Mouse (Mus musculus) midbrain, embryonic 10.5 days (tissue): ENCODE results near the gene 1700029P11Rik. TPM values are rescaled to one million over a fixed set of nuclear protein-coding genes. Genes with fewer than 3 reads are reported as not detected.
A peak's percentile ranks its signal among the peaks of the same experiment; 100 is the strongest.
"Not testable (repeated sequence)": the region's sequence is repeated elsewhere in the genome, so short reads cannot be mapped to it uniquely, and the experiment has no call there.

ENCODE experiments used
- DNase-seq: peaks from one replicate; pipeline ENCODE4 v3.0.0-alpha.2; 2017; ENCODE audit warnings: low spot score
- H3K27ac ChIP-seq: fragments of 300-500 bp; sonication (generic); replicated peaks from 2 replicates; pipeline ENCODE4 v1.5.1; 2016; ENCODE audit warnings: mild to moderate bottlenecking
- H3K27me3 ChIP-seq: fragments of 300-500 bp; sonication (generic); 2 replicates; pipeline ENCODE4 v1.6.1; 2016; ENCODE audit warnings: low read depth, mild to moderate bottlenecking; ENCODE audit not compliant: poor library complexity, severe bottlenecking
- H3K36me3 ChIP-seq: fragments of 300-500 bp; sonication (generic); 2 replicates; pipeline ENCODE4 v1.6.1; 2016; ENCODE audit warnings: mild to moderate bottlenecking, moderate library complexity
- H3K4me1 ChIP-seq: fragments of 300-500 bp; sonication (generic); 2 replicates; pipeline ENCODE4 v1.6.1; 2016
- H3K4me3 ChIP-seq: fragments of 300-500 bp; sonication (generic); 2 replicates; pipeline ENCODE4 v1.5.1; 2016; ENCODE audit warnings: mild to moderate bottlenecking, moderate library complexity
- H3K9me3 ChIP-seq: fragments of 300-500 bp; sonication (generic); replicated peaks from 2 replicates; pipeline ENCODE4 v1.6.1; 2016; ENCODE audit warnings: mild to moderate bottlenecking
- WGBS: fragments of 180-500 bp; shearing (Covaris S2); methylation state at CpG from one replicate; pipeline ENCODE4 v1.1.7; 2016; 5-methylcytosine and 5-hydroxymethylcytosine counted together
- polyA plus RNA-seq: library from polyadenylated mRNA; unstranded; fragments of >200 nt; fragmentation: Nextera tagmentation; extraction: Ambion mirVana; gene quantifications from 2 replicates; pipeline ENCODE4 v1.2.1, GENCODE M21; 2016

The 1700029P11Rik gene
- polyA plus RNA-seq, 1 experiment from 2014 or later: not detected

GRCm38 (mm10) chr15:81964262-81964661 is 16.1 kb upstream of the 1700029P11Rik start:
- H3K27me3 ChIP-seq: no peaks in the 10 kb centered on the region

GRCm38 (mm10) chr15:81964980-81965545 is 15.3 kb upstream of the 1700029P11Rik start:
- DNase-seq: no peak
- peaks cover 19% of the 10 kb centered on the region for H3K4me1 ChIP-seq
- no peaks in the 10 kb centered on the region for H3K36me3 ChIP-seq
- 58% methylated on average over 4 of the region's 4 CpGs for WGBS
- no peak overlapping the region for H3K27ac ChIP-seq
- H3K27me3 ChIP-seq: no peaks in the 10 kb centered on the region
- H3K4me3 ChIP-seq: no peak overlapping the region
- H3K9me3 ChIP-seq: no peaks in the 10 kb centered on the region

More at GRCm38 (mm10) chr15:81964262-81964661, 16.1 kb upstream of the 1700029P11Rik start:
- no peaks in the 10 kb centered on the region for H3K36me3 ChIP-seq
- H3K4me3 ChIP-seq: no peak overlapping the region
- no peaks in the 10 kb centered on the region for H3K9me3 ChIP-seq
- H3K27ac ChIP-seq: no peak overlapping the region
- H3K4me1 ChIP-seq: peaks cover 27% of the 10 kb centered on the region
- WGBS: 81% methylated on average over 1 of the region's 1 CpGs
- DNase-seq: no peak

GRCm38 (mm10) chr15:81966062-81966829 is 14.1 kb upstream of the 1700029P11Rik start:
- H3K27me3 ChIP-seq: no peaks in the 10 kb centered on the region
- H3K9me3 ChIP-seq: no peaks in the 10 kb centered on the region; the same call in 1 of the 2 replicates
- peaks cover 8% of the 10 kb centered on the region for H3K4me1 ChIP-seq
- WGBS: 78% methylated on average over 14 of the region's 14 CpGs
- H3K36me3 ChIP-seq: no peaks in the 10 kb centered on the region
- H3K27ac ChIP-seq: 0 out of 2 replicates have a peak overlapping the region, but pooled peaks have one; percentile 23
- H3K4me3 ChIP-seq: no peak overlapping the region
- no peak for DNase-seq

GRCm38 (mm10) chr15:81967821-81968220 is 12.5 kb upstream of the 1700029P11Rik start:
- H3K27me3 ChIP-seq: no peaks in the 10 kb centered on the region
- peaks cover 7% of the 10 kb centered on the region for H3K9me3 ChIP-seq
- peaks cover 7% of the 10 kb centered on the region; the same call in 1 of the 2 replicates for H3K4me1 ChIP-seq
- H3K36me3 ChIP-seq: no peaks in the 10 kb centered on the region
- 90% methylated on average over 5 of the region's 5 CpGs for WGBS
- peak overlapping the region; percentile 28; the same call in 1 of the 2 replicates for H3K27ac ChIP-seq
- DNase-seq: no peak
- H3K4me3 ChIP-seq: no peak overlapping the region

GRCm38 (mm10) chr15:81968447-81968846 is 11.9 kb upstream of the 1700029P11Rik start:
- no peak for DNase-seq
- peaks cover 7% of the 10 kb centered on the region; the same call in 1 of the 2 replicates for H3K4me1 ChIP-seq
- 80% methylated on average over 2 of the region's 2 CpGs for WGBS

GRCm38 (mm10) chr15:81969173-81969572 is 11.2 kb upstream of the 1700029P11Rik start:
- Histone ChIP-seq H3K27me3 (no peaks in the 10 kb centered on the region), H3K27ac (no peak overlapping the region), H3K9me3 (peaks cover 11% of the 10 kb centered on the region), H3K4me3 (no peak overlapping the region), H3K4me1 (peaks cover 7% of the 10 kb centered on the region; the same call in 1 of the 2 replicates), H3K36me3 (no peaks in the 10 kb centered on the region)
- 85% methylated on average over 7 of the region's 7 CpGs for WGBS
- DNase-seq: no peak

More at GRCm38 (mm10) chr15:81968447-81968846, 11.9 kb upstream of the 1700029P11Rik start:
- Histone ChIP-seq H3K27me3 (no peaks in the 10 kb centered on the region), H3K9me3 (peaks cover 11% of the 10 kb centered on the region), H3K4me3 (no peak overlapping the region), H3K36me3 (no peaks in the 10 kb centered on the region), H3K27ac (0 out of 2 replicates have a peak overlapping the region, but pooled peaks have one; percentile 28)

GRCm38 (mm10) chr15:81969635-81970034 is 10.7 kb upstream of the 1700029P11Rik start:
- H3K27ac ChIP-seq, H3K27me3 ChIP-seq, H3K4me3 ChIP-seq, H3K4me1 ChIP-seq, H3K36me3 ChIP-seq, DNase-seq: not testable (repeated sequence)
- WGBS: 80% methylated on average over 6 of the region's 6 CpGs
- peaks cover 11% of the 10 kb centered on the region for H3K9me3 ChIP-seq

- 93% methylated on average over 4 of the region's 4 CpGs for WGBS
- not testable (repeated sequence) for DNase-seq, H3K27ac ChIP-seq, H3K4me1 ChIP-seq, H3K4me3 ChIP-seq, H3K36me3 ChIP-seq, H3K27me3 ChIP-seq
- H3K9me3 ChIP-seq: peaks cover 15% of the 10 kb centered on the region
Observed at GRCm38 (mm10) chr15:81970498-81970897, 9.8 kb upstream of the 1700029P11Rik start.

- 94% methylated on average over 8 of the region's 8 CpGs for WGBS
- H3K27me3 ChIP-seq, H3K27ac ChIP-seq, H3K36me3 ChIP-seq, DNase-seq, H3K4me1 ChIP-seq, H3K4me3 ChIP-seq: not testable (repeated sequence)
- H3K9me3 ChIP-seq: peaks cover 15% of the 10 kb centered on the region
Observed at GRCm38 (mm10) chr15:81975156-81975555, 5.2 kb upstream of the 1700029P11Rik start.

GRCm38 (mm10) chr15:81982173-81982572 is 1.8 kb downstream of the 1700029P11Rik start:
- no peak overlapping the region for H3K4me3 ChIP-seq
- H3K27ac ChIP-seq: no peak overlapping the region
- peaks cover 15% of the 10 kb centered on the region for H3K4me1 ChIP-seq
- 63% methylated on average over 1 of the region's 1 CpGs for WGBS
- H3K27me3 ChIP-seq: no peaks in the 10 kb centered on the region
- DNase-seq: no peak
- no peaks in the 10 kb centered on the region for H3K9me3 ChIP-seq
- no peaks in the 10 kb centered on the region for H3K36me3 ChIP-seq

GRCm38 (mm10) chr15:81985267-81986161 is 5.2 kb downstream of the 1700029P11Rik start:
- WGBS: 71% methylated on average over 2 of the region's 2 CpGs
- Histone ChIP-seq H3K27ac (no peak overlapping the region; the same call in 1 of the 2 replicates), H3K4me3 (no peak overlapping the region), H3K36me3 (no peaks in the 10 kb centered on the region), H3K9me3 (no peaks in the 10 kb centered on the region), H3K27me3 (no peaks in the 10 kb centered on the region), H3K4me1 (peaks cover 19% of the 10 kb centered on the region)
- DNase-seq: no peak

- H3K4me3 ChIP-seq: no peak within 1 kb of the TSS
- H3K4me1 ChIP-seq: peaks cover 19% of the 10 kb centered on the region
- 86% methylated on average over 3 of the region's 3 CpGs for WGBS
- 0 out of 2 replicates have a peak, but pooled peaks cover 2% of the 10 kb centered on the region for H3K36me3 ChIP-seq
- no peak within 1 kb of the TSS for H3K27ac ChIP-seq
- DNase-seq: no peak
- H3K27me3 ChIP-seq: no peaks in the 10 kb centered on the region
- H3K9me3 ChIP-seq: no peaks in the 10 kb centered on the region
Observed at GRCm38 (mm10) chr15:81987646-81988045, 7.3 kb downstream of the 1700029P11Rik start, which contains the start of gene Xrcc6. Xrcc6 (plus strand) TSS chr15:81987835.
